Mouse (Mus musculus) stomach, embryonic 16.5 days (tissue): Measurements from ENCODE around the gene Espl1. TPM values are rescaled to one million over a fixed set of nuclear protein-coding genes. Genes with fewer than 3 reads are reported as not detected.

Source experiments
- ATAC-seq: fragments of 200-750 bp; cut with Nextera tagmentation; 2 replicates; pipeline ENCODE4 v1.8.0; 2017; ENCODE audit warnings: moderate number of reproducible peaks, moderate TSS enrichment; ENCODE audit not compliant: insufficient read depth, low FRiP score
- H3K27ac ChIP-seq: fragments of 300-500 bp; sonication (generic); 2 replicates; pipeline ENCODE4 v1.5.1; 2014; ENCODE audit warnings: low read length
- H3K27me3 ChIP-seq: fragments of 300-500 bp; sonication (generic); 2 replicates; pipeline ENCODE4 v1.6.1; 2014; ENCODE audit warnings: low read length, control low read depth, mixed read lengths; ENCODE audit not compliant: control insufficient read depth, insufficient read depth
- H3K36me3 ChIP-seq: fragments of 300-500 bp; sonication (generic); 2 replicates; pipeline ENCODE4 v1.6.1; 2014; ENCODE audit warnings: low read length; ENCODE audit not compliant: control insufficient read depth, insufficient read depth
- H3K4me1 ChIP-seq: fragments of 300-500 bp; sonication (generic); 2 replicates; pipeline ENCODE4 v1.6.1; 2014; ENCODE audit warnings: low read length, control low read depth, mixed read lengths; ENCODE audit not compliant: control insufficient read depth, insufficient read depth
- H3K4me2 ChIP-seq: fragments of 300-500 bp; sonication (generic); 2 replicates; pipeline ENCODE4 v1.6.1; 2014; ENCODE audit warnings: low read depth, low read length, mixed read lengths
- H3K4me3 ChIP-seq: fragments of 300-500 bp; sonication (generic); replicated peaks from 2 replicates; pipeline ENCODE4 v1.5.1; 2014; ENCODE audit warnings: mild to moderate bottlenecking, low read length
- H3K9ac ChIP-seq: fragments of 300-500 bp; sonication (generic); 2 replicates; pipeline ENCODE4 v1.6.1; 2014; ENCODE audit warnings: low read length
- H3K9me3 ChIP-seq: fragments of 300-500 bp; sonication (generic); replicated peaks from 2 replicates; pipeline ENCODE4 v1.6.1; 2016; ENCODE audit warnings: low read length, control low read depth; ENCODE audit not compliant: control insufficient read depth
- WGBS: fragments of 180-500 bp; shearing (Covaris S2); extraction: QIAGEN DNeasy Blood & Tissue Kit; methylation state at CpG from one replicate; pipeline ENCODE4 v1.1.7; 2014; 5-methylcytosine and 5-hydroxymethylcytosine counted together
- polyA plus RNA-seq: library from polyadenylated mRNA; unstranded; fragments of >200 nt; fragmentation: Nextera tagmentation; extraction: Ambion mirVana; gene quantifications from 2 replicates; pipeline ENCODE4 v1.2.1, GENCODE M21; 2015

Gene Espl1
- 17.9 and 21.9 TPM in 2 replicates for polyA plus RNA-seq

GRCm38 (mm10) chr15:102295633-102296367, at the start of gene Espl1:
Espl1 (plus strand) TSS chr15:102296266.
- peak within 1 kb of the TSS; percentile 81 for H3K4me3 ChIP-seq
- no peaks in the 10 kb centered on the region for H3K27me3 ChIP-seq
- peak; percentile 97 for ATAC-seq
- H3K36me3 ChIP-seq = 0 out of 2 replicates have a peak, but pooled peaks cover 13% of the 10 kb centered on the region
- H3K9me3 ChIP-seq = no peaks in the 10 kb centered on the region
- H3K9ac ChIP-seq = peak within 1 kb of the TSS; percentile 76
- H3K27ac ChIP-seq = no peak within 1 kb of the TSS
- H3K4me1 ChIP-seq = peaks cover 8% of the 10 kb centered on the region; the same call in 1 of the 2 replicates
- 6% methylated on average over 25 of the region's 25 CpGs for WGBS
- H3K4me2 ChIP-seq = peak within 1 kb of the TSS; percentile 87

- Histone ChIP-seq H3K36me3 (no peaks in the 10 kb centered on the region), H3K27ac (peak overlapping the region; percentile 99), H3K4me3 (peak overlapping the region; percentile 67), H3K9ac (peak overlapping the region; percentile 88), H3K9me3 (no peaks in the 10 kb centered on the region), H3K27me3 (no peaks in the 10 kb centered on the region), H3K4me1 (peaks cover 59% of the 10 kb centered on the region), H3K4me2 (peak overlapping the region; percentile 69)
- WGBS = under 1% methylated on average over 35 of the region's 35 CpGs
- peak; percentile 78 for ATAC-seq
These were observed 49.2 kb upstream of the Espl1 start for GRCm38 (mm10) chr15:102246866-102247251.

GRCm38 (mm10) chr15:102247252-102248130, 48.6 kb upstream of the Espl1 start:
- Histone ChIP-seq H3K4me1 (peaks cover 57% of the 10 kb centered on the region), H3K27ac (peak overlapping the region; percentile 99), H3K27me3 (no peaks in the 10 kb centered on the region), H3K4me3 (peak overlapping the region; percentile 67), H3K9me3 (no peaks in the 10 kb centered on the region), H3K4me2 (peak overlapping the region; percentile 69), H3K36me3 (no peaks in the 10 kb centered on the region), H3K9ac (peak overlapping the region; percentile 88)
- ATAC-seq = peak; percentile 68
- under 1% methylated on average over 58 of the region's 65 CpGs for whole genome bisulfite sequencing

GRCm38 (mm10) chr15:102248131-102248811, 47.8 kb upstream of the Espl1 start:
- Histone ChIP-seq H3K9ac (peak overlapping the region; percentile 88), H3K4me3 (peak overlapping the region; percentile 67), H3K27me3 (no peaks in the 10 kb centered on the region), H3K4me2 (peak overlapping the region; percentile 69), H3K4me1 (peaks cover 49% of the 10 kb centered on the region), H3K36me3 (no peaks in the 10 kb centered on the region), H3K9me3 (no peaks in the 10 kb centered on the region), H3K27ac (peak overlapping the region; percentile 99)
- no peak for ATAC-seq
- 15% methylated on average over 8 of the region's 8 CpGs for WGBS

- Histone ChIP-seq H3K4me2 (peak overlapping the region; percentile 69), H3K9ac (peak overlapping the region; percentile 88; the same call in 1 of the 2 replicates), H3K36me3 (no peaks in the 10 kb centered on the region), H3K27me3 (no peaks in the 10 kb centered on the region), H3K4me3 (peak overlapping the region; percentile 29), H3K27ac (peak overlapping the region; percentile 99), H3K4me1 (peaks cover 43% of the 10 kb centered on the region), H3K9me3 (no peaks in the 10 kb centered on the region)
- ATAC-seq = no peak
- 20% methylated on average over 3 of the region's 3 CpGs for WGBS
These were observed 47.3 kb upstream of the Espl1 start for GRCm38 (mm10) chr15:102248812-102249191.

GRCm38 (mm10) chr15:102249251-102249691, 46.8 kb upstream of the Espl1 start:
- 5% methylated on average over 13 of the region's 13 CpGs for WGBS
- peak overlapping the region; percentile 88 for H3K9ac ChIP-seq
- H3K4me2 ChIP-seq = peak overlapping the region; percentile 69
- H3K4me3 ChIP-seq = peak overlapping the region; percentile 29
- H3K9me3 ChIP-seq = no peaks in the 10 kb centered on the region
- H3K27ac ChIP-seq = peak overlapping the region; percentile 99
- no peaks in the 10 kb centered on the region for H3K36me3 ChIP-seq
- no peaks in the 10 kb centered on the region for H3K27me3 ChIP-seq
- ATAC-seq = no peak
- peaks cover 39% of the 10 kb centered on the region for H3K4me1 ChIP-seq

- WGBS = 46% methylated on average over 9 of the region's 9 CpGs
- peaks cover 33% of the 10 kb centered on the region for H3K4me1 ChIP-seq
- no peak for ATAC-seq
These were observed 46.1 kb upstream of the Espl1 start for GRCm38 (mm10) chr15:102249967-102250366.

GRCm38 (mm10) chr15:102250521-102250920, 45.5 kb upstream of the Espl1 start:
- Histone ChIP-seq H3K4me2 (no peak overlapping the region), H3K9me3 (no peaks in the 10 kb centered on the region), H3K27me3 (no peaks in the 10 kb centered on the region), H3K36me3 (no peaks in the 10 kb centered on the region), H3K27ac (peak overlapping the region; percentile 99), H3K4me1 (peaks cover 27% of the 10 kb centered on the region), H3K9ac (no peak overlapping the region), H3K4me3 (no peak overlapping the region)
- 65% methylated on average over 5 of the region's 5 CpGs for WGBS
- no peak for ATAC-seq

More at GRCm38 (mm10) chr15:102249967-102250366, 46.1 kb upstream of the Espl1 start:
- Histone ChIP-seq H3K9ac (peak overlapping the region; percentile 88), H3K27ac (peak overlapping the region; percentile 99), H3K36me3 (no peaks in the 10 kb centered on the region), H3K4me2 (peak overlapping the region; percentile 69), H3K9me3 (no peaks in the 10 kb centered on the region), H3K27me3 (no peaks in the 10 kb centered on the region), H3K4me3 (0 out of 2 replicates have a peak overlapping the region, but pooled peaks have one; percentile 29)
